Mouse (Mus musculus): ENCODE measurements around the gene Cdc27. TPM values are rescaled to one million over a fixed set of nuclear protein-coding genes. Genes with fewer than 3 reads are reported as not detected.

The Cdc27 gene
- polyA plus RNA-seq, 1 experiment from 2014 or later = 43.9 TPM

DNA sequence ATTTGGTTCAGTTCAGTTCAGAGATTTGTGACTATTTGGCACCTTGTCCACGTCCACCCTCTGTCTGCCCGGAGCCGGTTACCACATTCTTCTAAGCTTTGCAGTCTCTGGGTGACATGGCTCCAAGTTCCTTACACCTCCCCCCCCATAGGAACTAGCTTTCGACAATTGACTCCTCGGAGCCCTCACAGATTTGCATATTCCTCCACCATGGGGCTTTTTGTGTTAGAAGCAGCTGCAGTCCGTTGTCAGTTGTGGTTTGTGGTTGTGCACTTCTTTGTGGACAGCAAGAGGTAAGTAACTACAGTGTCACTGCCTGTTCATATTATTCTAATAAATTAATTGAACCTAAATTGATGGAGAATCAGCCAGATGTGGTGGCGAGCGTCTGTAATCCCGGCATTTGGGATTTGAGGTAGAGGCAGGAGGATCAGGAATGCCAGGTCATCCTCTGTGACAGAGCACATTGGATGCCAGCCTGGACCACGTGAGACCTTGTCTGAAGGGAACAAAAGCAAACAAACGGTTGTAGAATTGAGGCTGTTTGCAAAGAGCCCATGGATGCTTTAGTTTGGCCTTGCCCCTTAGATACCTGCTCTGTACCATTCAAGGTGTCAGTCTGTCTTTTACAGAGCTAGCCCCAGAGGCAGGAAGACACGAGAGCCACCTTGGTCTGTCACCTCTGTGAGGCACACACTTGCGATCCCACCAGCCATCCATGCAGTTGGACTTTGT lies 32.4 kb upstream of the Cdc27 start:
- TF ChIP-seq CTCF (IDR thresholded peaks at IDR 0.05) = no peak
- POLR2A ChIA-PET = interaction anchor here (0.6 kb wide), 1 partner anchor 545 kb away, joined by 3 read pairs; no protein-coding TSS in a partner anchor

DNA sequence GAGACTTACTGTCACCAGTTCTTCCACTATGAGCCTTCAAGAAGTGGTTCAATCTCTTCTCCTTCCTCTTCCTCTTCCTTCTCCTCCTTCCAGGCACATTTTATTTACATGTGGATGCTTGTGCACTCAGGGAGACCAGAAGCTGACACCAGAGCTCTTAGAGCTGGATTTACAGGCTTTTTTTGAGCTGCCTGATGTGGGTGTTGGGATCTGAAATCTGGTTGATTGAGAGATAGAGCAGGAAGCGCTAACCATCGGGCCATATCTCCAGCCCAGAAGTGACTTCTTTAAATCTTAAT lies 31.8 kb upstream of the Cdc27 start:
- DNase-seq (ENCODE audit: low read depth, low spot score) (no peak), ATAC-seq (no peak)
- POLR2A ChIA-PET = interaction anchor here (0.6 kb wide), 1 partner anchor 106 kb away, joined by 4 read pairs; no protein-coding TSS in a partner anchor
- TF ChIP-seq CTCF (IDR thresholded peaks at IDR 0.05) = no peak
- in situ Hi-C loops (cut with MboI; ENCODE audit: low pct_unique_long_range_greater_than_20kb) = loop anchor here (25.0 kb wide), 1 partner anchor 405 kb away; no protein-coding TSS in a partner anchor
- no peaks in the 10 kb centered on the region for H3K27me3 ChIP-seq
- CTCF ChIA-PET = interaction anchor here (1.0 to 1.2 kb wide), 2 partner anchors 8 to 25 kb away, joined by 3 to 5 read pairs; no protein-coding TSS in a partner anchor

More for the DNA sequence above, 32.4 kb upstream of the Cdc27 start:
- CTCF ChIA-PET = interaction anchor here (1.0 to 1.2 kb wide), 2 partner anchors 23 to 25 kb away, joined by 3 read pairs; no protein-coding TSS in a partner anchor
- no peak for DNase-seq (ENCODE audit: low read depth, low spot score)
- H3K27me3 ChIP-seq = no peaks in the 10 kb centered on the region
- ATAC-seq = no peak
- in situ Hi-C loops (cut with MboI; ENCODE audit: low pct_unique_long_range_greater_than_20kb) = loop anchor here (25.0 kb wide), 1 partner anchor 405 kb away; no protein-coding TSS in a partner anchor

DNA sequence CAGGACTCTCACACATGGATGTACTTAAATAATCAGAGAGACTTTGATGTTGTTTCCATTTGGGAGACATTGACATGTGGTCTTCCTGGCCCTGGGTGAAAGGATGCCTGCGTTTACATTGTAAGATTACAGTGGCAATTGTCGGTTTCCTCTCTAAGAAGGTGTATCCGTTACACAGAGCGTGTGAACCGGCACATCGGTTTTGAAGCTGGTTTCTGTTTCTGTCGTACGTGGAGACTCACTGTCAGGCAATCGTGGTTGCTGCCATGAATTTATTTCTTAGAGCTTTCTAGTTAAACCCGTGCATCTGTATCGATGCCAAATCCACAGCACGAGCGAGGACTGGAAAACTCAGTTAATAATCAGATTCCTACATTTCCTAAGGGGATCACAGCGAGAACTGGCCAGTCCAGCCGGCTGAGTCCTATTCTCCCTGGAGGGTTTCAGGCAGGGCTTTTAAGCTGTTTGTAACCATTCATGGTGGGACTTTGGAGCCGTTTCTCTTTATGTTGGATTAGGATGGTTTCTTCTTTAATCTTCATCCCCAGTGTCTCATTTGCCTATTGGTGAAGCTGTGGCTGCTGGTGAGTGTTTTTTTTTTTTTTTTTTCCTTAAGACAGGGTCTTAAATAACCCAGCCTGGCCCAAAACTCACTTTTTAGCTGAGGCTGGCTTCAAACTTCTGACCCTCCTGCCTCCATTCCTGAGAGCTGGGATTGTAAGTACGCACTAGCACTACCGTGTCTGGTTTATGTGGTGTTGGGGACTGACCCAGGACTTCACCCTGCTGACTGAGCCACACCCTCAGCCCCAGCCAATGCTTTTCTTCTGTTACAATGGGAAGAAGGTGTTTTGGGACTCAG lies 31.3 kb upstream of the Cdc27 start:
- DNase-seq (ENCODE audit: low read depth, low spot score) = no peak
- ChIA-PET CTCF (interaction anchor here (1.0 to 1.2 kb wide), 2 partner anchors 8 to 24 kb away, joined by 3 to 5 read pairs; no protein-coding TSS in a partner anchor), POLR2A (interaction anchor here (0.6 to 0.7 kb wide), 2 partner anchors 106 to 574 kb away, joined by 4 to 6 read pairs; no protein-coding TSS in a partner anchor)
- no peak for ATAC-seq
- no peaks in the 10 kb centered on the region for H3K27me3 ChIP-seq
- in situ Hi-C loops (cut with MboI; ENCODE audit: low pct_unique_long_range_greater_than_20kb) = loop anchor here (25.0 kb wide), 1 partner anchor 406 kb away; no protein-coding TSS in a partner anchor
- TF ChIP-seq CTCF (IDR thresholded peaks at IDR 0.05) = no peak

DNA sequence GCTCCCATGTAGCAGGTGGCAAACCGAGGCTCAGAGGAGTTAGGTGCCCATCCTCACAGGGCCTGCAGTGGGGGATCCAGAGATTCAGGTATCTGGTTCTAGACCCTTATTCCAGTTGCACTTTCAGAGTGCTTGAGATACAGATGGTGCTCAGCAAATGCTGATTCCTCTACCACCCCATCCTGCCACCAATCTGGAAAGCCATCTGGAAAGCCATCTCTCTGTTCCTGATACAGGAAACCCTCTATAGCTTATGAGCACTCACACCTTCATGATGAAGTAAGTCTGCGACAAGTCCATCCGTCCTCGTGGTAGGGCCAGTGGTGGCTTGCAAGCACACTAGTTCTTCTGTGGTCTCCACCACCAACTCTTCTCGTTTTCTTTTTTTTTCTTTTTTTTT lies 30.2 kb upstream of the Cdc27 start:
- in situ Hi-C loops (cut with MboI; ENCODE audit: low pct_unique_long_range_greater_than_20kb) = loop anchor here (25.0 kb wide), 1 partner anchor 407 kb away; no protein-coding TSS in a partner anchor
- ChIA-PET POLR2A (no interaction called here), CTCF (interaction anchor here (1.6 kb wide), 1 partner anchor 9 kb away, joined by 7 read pairs; no protein-coding TSS in a partner anchor)
- H3K27me3 ChIP-seq = no peaks in the 10 kb centered on the region
- no peak for ATAC-seq
- no peak for TF ChIP-seq CTCF (IDR thresholded peaks at IDR 0.05)
- no peak for DNase-seq (ENCODE audit: low read depth, low spot score)

DNA sequence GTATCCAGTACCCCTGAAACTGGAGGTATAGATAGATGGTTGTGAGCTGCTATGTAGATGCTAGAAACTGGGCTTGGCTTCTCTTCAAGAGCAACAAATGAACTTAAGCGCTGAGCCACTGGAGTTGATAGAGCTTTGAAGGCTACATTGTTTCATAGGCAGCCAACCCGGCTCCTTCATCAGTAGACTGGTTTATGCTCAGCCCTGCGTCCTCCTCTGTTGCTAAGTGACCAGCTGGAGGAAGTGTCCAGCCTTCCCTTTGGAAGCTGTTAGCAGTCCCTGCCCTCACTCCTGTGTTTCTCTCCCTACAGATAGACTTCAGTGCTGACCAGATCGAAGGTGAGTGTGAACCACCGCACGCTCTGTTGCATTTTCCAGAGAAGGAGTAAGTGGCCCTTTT lies 29.7 kb upstream of the Cdc27 start:
- TF ChIP-seq CTCF (IDR thresholded peaks at IDR 0.05) = no peak
- CTCF ChIA-PET = interaction anchor here (1.6 kb wide), 1 partner anchor 10 kb away, joined by 7 read pairs; no protein-coding TSS in a partner anchor
- POLR2A ChIA-PET = no interaction called here
- ATAC-seq = no peak
- no peaks in the 10 kb centered on the region for H3K27me3 ChIP-seq
- in situ Hi-C loops (cut with MboI; ENCODE audit: low pct_unique_long_range_greater_than_20kb) = loop anchor here (25.0 kb wide), 1 partner anchor 407 kb away; no protein-coding TSS in a partner anchor
- no peak for DNase-seq (ENCODE audit: low read depth, low spot score)

DNA sequence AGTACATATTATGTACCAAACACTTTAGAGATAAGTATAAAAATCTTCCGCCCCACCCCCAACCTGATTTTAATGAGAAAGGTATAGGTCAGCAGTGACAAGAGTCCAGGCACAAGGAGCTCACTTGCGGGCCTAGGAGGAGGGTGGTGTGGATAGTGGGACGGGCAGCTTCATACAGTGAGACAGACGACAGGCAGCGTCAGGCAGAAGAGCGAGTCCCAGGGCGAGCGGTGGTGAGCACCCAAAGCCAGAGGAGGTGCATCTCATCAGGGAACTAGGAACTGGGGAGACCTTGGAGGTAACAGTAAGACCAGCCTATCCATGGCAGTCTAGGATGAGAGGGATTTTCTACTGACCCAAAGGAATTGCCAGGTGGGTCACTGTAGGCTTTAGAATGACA lies 29.2 kb upstream of the Cdc27 start:
- ChIA-PET POLR2A (no interaction called here), CTCF (interaction anchor here (1.6 kb wide), 1 partner anchor 10 kb away, joined by 7 read pairs; no protein-coding TSS in a partner anchor)
- TF ChIP-seq CTCF (IDR thresholded peaks at IDR 0.05) = no peak
- H3K27me3 ChIP-seq = no peaks in the 10 kb centered on the region
- ATAC-seq (no peak), DNase-seq (ENCODE audit: low read depth, low spot score) (no peak)
- in situ Hi-C loops (cut with MboI; ENCODE audit: low pct_unique_long_range_greater_than_20kb) = loop anchor here (25.0 kb wide), 1 partner anchor 408 kb away; no protein-coding TSS in a partner anchor

DNA sequence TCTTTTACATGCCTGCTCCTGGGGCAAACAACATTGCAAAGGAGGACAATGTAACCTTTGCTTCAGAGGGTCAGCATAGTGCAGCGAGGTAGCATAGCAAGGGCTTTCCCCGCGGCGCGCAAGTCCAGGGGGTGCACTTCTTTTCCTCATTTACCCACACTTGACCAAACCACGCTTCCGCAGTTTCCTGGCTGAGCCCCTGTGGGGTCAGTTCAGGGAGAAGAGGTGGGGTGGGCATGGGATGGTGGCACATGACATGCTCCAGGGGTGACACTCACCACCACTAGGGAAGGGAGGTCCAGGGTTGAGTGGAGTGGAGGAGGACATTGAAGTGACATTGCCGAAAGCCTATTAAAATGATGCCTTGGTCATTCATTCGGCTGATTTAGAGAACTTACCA lies 28.7 kb upstream of the Cdc27 start:
- no peak for TF ChIP-seq CTCF (IDR thresholded peaks at IDR 0.05)
- in situ Hi-C loops (cut with MboI; ENCODE audit: low pct_unique_long_range_greater_than_20kb) = loop anchor here (25.0 kb wide), 1 partner anchor 408 kb away; no protein-coding TSS in a partner anchor

DNA sequence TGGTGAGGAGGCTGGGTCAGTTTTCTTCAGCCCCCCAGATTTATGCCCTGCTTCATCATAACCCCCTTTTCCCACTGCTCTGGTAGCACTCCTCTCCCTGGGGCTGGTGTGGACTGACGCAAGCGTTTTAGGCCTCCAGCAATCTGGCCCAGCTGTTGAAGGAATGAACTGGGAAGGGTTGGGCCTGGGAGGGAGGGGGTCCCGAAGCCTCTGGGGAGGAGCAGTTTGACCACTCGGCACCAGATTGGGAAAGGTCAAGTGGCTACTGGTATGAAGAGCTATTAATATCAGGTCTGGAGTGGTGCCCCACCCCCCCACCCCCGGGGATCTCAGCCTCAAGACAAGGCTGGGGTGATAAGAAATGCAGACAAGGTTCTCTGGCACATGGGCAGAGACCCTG lies 27.7 kb upstream of the Cdc27 start:
- ChIA-PET POLR2A (interaction anchor here (0.7 kb wide), 1 partner anchor 53 kb away, joined by 4 read pairs; no protein-coding TSS in a partner anchor), CTCF (interaction anchor here (1.9 kb wide), 1 partner anchor 12 kb away, joined by 5 read pairs; no protein-coding TSS in a partner anchor)
- TF ChIP-seq CTCF (IDR thresholded peaks at IDR 0.05) = no peak
- in situ Hi-C loops (cut with MboI; ENCODE audit: low pct_unique_long_range_greater_than_20kb) = loop anchor here (25.0 kb wide), 1 partner anchor 409 kb away; no protein-coding TSS in a partner anchor
- H3K27me3 ChIP-seq = no peaks in the 10 kb centered on the region
- no peak for ATAC-seq
- no peak for DNase-seq (ENCODE audit: low read depth, low spot score)

More for the DNA sequence above, 28.7 kb upstream of the Cdc27 start:
- no peak for DNase-seq (ENCODE audit: low read depth, low spot score)
- ATAC-seq = no peak
- ChIA-PET POLR2A (no interaction called here), CTCF (no interaction called here)
- H3K27me3 ChIP-seq = no peaks in the 10 kb centered on the region

DNA sequence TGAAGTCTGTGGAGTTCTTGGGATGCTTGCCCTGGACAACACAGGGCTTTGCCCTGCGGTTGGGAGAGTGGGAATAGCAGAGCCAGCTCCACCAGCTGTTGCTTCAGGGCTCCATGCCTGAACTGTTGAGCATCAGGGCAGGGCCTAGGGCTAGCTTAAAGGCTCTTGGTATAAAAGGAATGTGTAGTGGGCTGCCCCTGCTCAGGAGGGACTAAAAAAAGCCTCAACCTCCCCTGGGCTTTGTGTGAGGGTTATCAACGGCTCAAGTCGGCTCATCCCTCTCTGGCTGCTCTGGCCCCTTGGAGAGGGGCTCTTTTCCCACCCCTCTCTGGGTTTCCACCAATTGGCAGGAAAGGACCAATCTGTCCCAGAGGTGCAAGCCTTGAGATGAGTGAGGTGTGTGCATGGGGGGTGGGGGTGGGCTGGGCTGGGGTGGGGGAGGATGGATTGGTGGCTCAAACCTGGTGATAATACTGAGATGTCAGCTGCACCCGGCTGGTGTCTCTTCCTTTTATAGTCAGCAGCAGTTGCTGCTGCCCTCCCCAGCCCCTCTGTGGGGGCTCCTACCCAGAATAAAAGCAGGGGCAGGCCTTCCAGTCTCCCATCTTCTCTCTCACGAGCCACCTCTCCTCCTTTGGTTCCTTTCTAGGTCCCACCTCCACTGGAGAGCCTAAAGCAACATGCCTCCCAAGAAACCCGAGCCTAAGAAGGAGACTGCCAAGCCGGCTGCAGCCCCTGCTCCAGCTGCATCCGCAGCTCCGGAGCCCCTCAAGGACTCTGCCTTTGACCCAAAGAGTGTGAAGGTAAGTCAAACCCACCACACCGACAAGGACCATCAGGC lies 26.6 kb upstream of the Cdc27 start:
- DNase-seq (ENCODE audit: low read depth, low spot score) (no peak), ATAC-seq (no peak)
- POLR2A ChIA-PET = no interaction called here
- CTCF ChIA-PET = interaction anchor here (1.9 kb wide), 1 partner anchor 13 kb away, joined by 5 read pairs; no protein-coding TSS in a partner anchor
- in situ Hi-C loops (cut with MboI; ENCODE audit: low pct_unique_long_range_greater_than_20kb) = loop anchor here (25.0 kb wide), 1 partner anchor 410 kb away; no protein-coding TSS in a partner anchor
- no peak for TF ChIP-seq CTCF (IDR thresholded peaks at IDR 0.05)
- no peaks in the 10 kb centered on the region for H3K27me3 ChIP-seq
